Mouse (Mus musculus): ENCODE results near the gene Otub1.

GRCm38 (mm10) chr19:7209907-7210646 is 4.0 kb upstream of the Otub1 start:
- TF ChIP-seq CTCF (IDR thresholded peaks at IDR 0.05; ENCODE audit: low read depth) (no peak), EP300 (IDR thresholded peaks at IDR 0.05; ENCODE audit: low read depth) (no peak)
